11 mouse cellular contexts compared by ENCODE assay signal in genomic region chr4:64076349-64077025, GRCm38 (mm10). TPM values are rescaled to one million over a fixed set of nuclear protein-coding genes. Genes with fewer than 3 reads are reported as not detected.
DNase-seq lines count a peak whose midpoint lies in the region; ATAC-seq and TF ChIP-seq lines count a peak whose summit lies in the region.
"Had no signal": no experiment of that assay in that cellular context is flagged by ENCODE, and none has a peak within 500 bp of the region (broad histone marks: within the 10 kb centered on the region; RNA-seq: fewer than 3 reads in every experiment).

No protein-coding gene starts in this region.

- WGBS in heart, embryonic 12.5 days = 65% methylated on average over 6 of the region's 6 CpGs
- WGBS in heart, embryonic 14.5 days = 63% methylated on average over 6 of the region's 6 CpGs
- WGBS in small intestine, adult 2 months = 62% methylated on average over 6 of the region's 6 CpGs
- 81% methylated on average over 6 of the region's 6 CpGs for WGBS in forebrain, embryonic 12.5 days

- H3K9ac ChIP-seq in heart, embryonic 12.5 days = no peak overlapping the region
- H3K9ac ChIP-seq in heart, embryonic 14.5 days (ENCODE audit: low read length) = no peak overlapping the region
- no peak overlapping the region for H3K9ac ChIP-seq in forebrain, embryonic 12.5 days

- no peaks in the 10 kb centered on the region for H3K9me3 ChIP-seq in heart, embryonic 12.5 days (replicated peaks)
- H3K9me3 ChIP-seq in heart, embryonic 14.5 days (ENCODE audit: control insufficient read depth, low read length) = no peaks in the 10 kb centered on the region
- H3K9me3 ChIP-seq in forebrain, embryonic 12.5 days = no peaks in the 10 kb centered on the region
- H3K9me3 ChIP-seq: megakaryocyte, embryonic 14.5 days had no signal

- DNase-seq in heart, adult 11 months = peak; percentile 97
- DNase-seq in right cerebral cortex, postnatal 4 days = peak; percentile 7
- no peak for DNase-seq in right cerebral cortex, adult 2 months (ENCODE audit: low spot score in 2 of 2)
- DNase-seq in testis, postnatal 14 days (ENCODE audit: low spot score) = no peak
- DNase-seq: cerebellum, postnatal 36 days had no signal

- TF ChIP-seq POLR2A in small intestine, adult 2 months (IDR thresholded peaks at IDR 0.05; ENCODE audit: low read depth, low read length) = no peak

- H3K27ac ChIP-seq in heart, embryonic 12.5 days (ENCODE audit: poor library complexity, severe bottlenecking) = no peak overlapping the region
- peak overlapping the region; percentile 2 to 20; a peak in 2 of 4 replicates for H3K27ac ChIP-seq in heart, embryonic 14.5 days (replicated peaks in 1 of 2; ENCODE audit: control insufficient read depth in 1 of 2, insufficient read depth in 1 of 2, low read depth in 2 of 2, low read length in 2 of 2)
- H3K27ac ChIP-seq in small intestine, adult 2 months (ENCODE audit: insufficient read depth, low read depth, low read length) = peak overlapping the region; percentile 22; the same call in 1 of the 2 replicates
- no peak overlapping the region for H3K27ac ChIP-seq in forebrain, embryonic 12.5 days

- H3K4me3 ChIP-seq in heart, embryonic 12.5 days = no peak overlapping the region
- H3K4me3 ChIP-seq in heart, embryonic 14.5 days (ENCODE audit: control insufficient read depth in 1 of 2, insufficient read depth in 1 of 2, low read depth in 1 of 2, low read length in 2 of 2) = no peak overlapping the region
- no peak overlapping the region for H3K4me3 ChIP-seq in small intestine, adult 2 months (ENCODE audit: low read depth, low read length)
- no peak overlapping the region for H3K4me3 ChIP-seq in forebrain, embryonic 12.5 days (replicated peaks)
- H3K4me3 ChIP-seq: megakaryocyte, embryonic 14.5 days had no signal

- no peak for ATAC-seq in heart, embryonic 12.5 days (ENCODE audit: insufficient number of reproducible peaks, low FRiP score)
- ATAC-seq in heart, embryonic 14.5 days (ENCODE audit: insufficient number of reproducible peaks, insufficient read depth, low FRiP score, low read depth) = no peak
- ATAC-seq in forebrain, embryonic 12.5 days (ENCODE audit: low FRiP score) = no peak
- ATAC-seq: intestine, embryonic 16.5 days had no signal

- H3K4me1 ChIP-seq in heart, embryonic 12.5 days (replicated peaks) = no peaks in the 10 kb centered on the region
- H3K4me1 ChIP-seq in heart, embryonic 14.5 days (ENCODE audit: control insufficient read depth in 2 of 2, insufficient read depth in 2 of 2, low read length in 2 of 2) = no peaks in the 10 kb centered on the region
- no peaks in the 10 kb centered on the region for H3K4me1 ChIP-seq in small intestine, adult 2 months (ENCODE audit: control insufficient read depth, insufficient read depth, insufficient read length, low read length)
- no peaks in the 10 kb centered on the region for H3K4me1 ChIP-seq in forebrain, embryonic 12.5 days
- H3K4me1 ChIP-seq: megakaryocyte, embryonic 14.5 days had no signal

- no peaks in the 10 kb centered on the region for H3K27me3 ChIP-seq in heart, embryonic 12.5 days (replicated peaks)
- no peaks in the 10 kb centered on the region for H3K27me3 ChIP-seq in heart, embryonic 14.5 days (ENCODE audit: control insufficient read depth, insufficient read depth, low read length)
- H3K27me3 ChIP-seq in small intestine, adult 2 months (ENCODE audit: control insufficient read depth, insufficient read depth, low read length) = no peaks in the 10 kb centered on the region
- H3K27me3 ChIP-seq in forebrain, embryonic 12.5 days = no peaks in the 10 kb centered on the region
- H3K27me3 ChIP-seq: megakaryocyte, embryonic 14.5 days had no signal

- no peaks in the 10 kb centered on the region for H3K36me3 ChIP-seq in heart, embryonic 12.5 days
- H3K36me3 ChIP-seq in heart, embryonic 14.5 days (ENCODE audit: control insufficient read depth, insufficient read depth, low read length) = no peaks in the 10 kb centered on the region
- no peaks in the 10 kb centered on the region for H3K36me3 ChIP-seq in small intestine, adult 2 months (ENCODE audit: control insufficient read depth, insufficient read depth, low read length)
- no peaks in the 10 kb centered on the region for H3K36me3 ChIP-seq in forebrain, embryonic 12.5 days (replicated peaks)

- H3K4me2 ChIP-seq in heart, embryonic 12.5 days = no peak overlapping the region
- H3K4me2 ChIP-seq in heart, embryonic 14.5 days (ENCODE audit: low read length) = no peak overlapping the region
- H3K4me2 ChIP-seq in forebrain, embryonic 12.5 days = no peak overlapping the region

- no peak for TF ChIP-seq CTCF in small intestine, adult 2 months (IDR thresholded peaks at IDR 0.05; ENCODE audit: extremely low read depth, insufficient read length, insufficient replicate concordance, low read depth, low read length)

RNA-seq across cellular contexts. Expression of gene Tnc, which starts 29.7 kb away (rescaled TPM):
- polyA plus RNA-seq in heart, embryonic 12.5 days (2016; fragmentation: Nextera tagmentation; extraction: Ambion mirVana) = 23.4 and 25.6 TPM in 2 replicates
- polyA plus RNA-seq in heart, embryonic 14.5 days (2014; fragmentation: Nextera tagmentation; extraction: Ambion mirVana) = 17.1 and 18.3 TPM in 2 replicates
- polyA plus RNA-seq in small intestine, adult 2 months (2012; rRNA removed) = 12.1 and 20.1 TPM in 2 replicates
- polyA plus RNA-seq in forebrain, embryonic 12.5 days (2016; fragmentation: Nextera tagmentation; extraction: Ambion mirVana) = 9.7 and 11.8 TPM in 2 replicates

Comparison
In these comparisons a context has a peak if more than half of its experiments do, and no peak if none do; other contexts are left out.
1. DNase-seq: peak in heart, adult 11 months (single experiment) and right cerebral cortex, postnatal 4 days (single experiment); none in right cerebral cortex, adult 2 months (0 of 2) and testis, postnatal 14 days (single experiment).
2. H3K27ac ChIP-seq: peak in heart, embryonic 14.5 days (2 of 2) and small intestine, adult 2 months (single experiment); none in heart, embryonic 12.5 days (single experiment) and forebrain, embryonic 12.5 days (single experiment).